Mouse (Mus musculus): ENCODE measurements around the gene Nrf1. TPM values are rescaled to one million over a fixed set of nuclear protein-coding genes. Genes with fewer than 3 reads are reported as not detected.

Gene Nrf1
- total RNA-seq, 2 experiments from 2014 or later: 13.8 to 19.4 TPM

DNA sequence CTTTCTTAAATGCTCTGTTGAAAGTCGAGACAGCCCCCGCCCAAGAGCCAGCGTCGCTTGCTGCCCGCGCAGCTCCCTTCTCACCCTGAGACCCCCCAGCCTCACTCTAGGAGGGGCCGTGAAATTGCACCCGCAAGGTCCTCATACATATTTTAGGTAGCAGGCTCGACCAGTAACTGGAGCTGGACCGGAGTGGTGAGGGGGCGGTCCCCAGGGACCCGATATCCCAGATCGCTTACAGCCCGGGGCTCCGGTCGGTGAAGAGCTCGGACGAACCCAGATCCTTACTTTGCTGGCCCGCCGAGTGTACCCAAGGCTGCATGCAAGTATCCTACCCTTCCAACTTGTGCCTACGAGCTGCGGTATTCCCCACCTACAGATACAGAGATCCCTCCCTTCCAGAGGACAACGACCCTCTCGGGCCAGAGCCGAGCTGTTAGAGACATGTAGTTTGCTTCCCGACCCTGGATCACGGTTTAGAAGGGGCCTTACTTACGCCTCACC lies 128.2 kb downstream of the Nrf1 start:
- DNase-seq: no peak

DNA sequence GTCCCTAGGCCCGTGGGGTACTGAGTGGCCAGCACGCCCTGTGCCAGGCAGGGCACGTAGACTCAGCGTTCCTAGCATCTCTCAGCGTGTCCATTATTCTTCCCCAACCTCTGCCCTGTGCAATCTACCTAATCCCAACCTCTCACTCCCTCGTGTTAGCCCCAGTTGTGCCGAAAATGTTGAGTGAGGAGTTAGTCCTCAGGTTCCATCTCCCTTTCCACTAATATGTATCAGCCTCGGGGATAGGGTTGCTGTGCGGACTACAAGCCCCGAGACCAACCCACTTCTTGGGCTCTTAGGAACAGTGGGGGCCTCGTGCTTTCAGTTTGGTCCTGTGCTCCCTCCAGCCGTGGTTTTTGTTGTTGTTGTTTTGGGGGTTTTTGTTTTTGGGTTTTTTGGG lies 128.7 kb downstream of the Nrf1 start:
- DNase-seq: no peak

DNA sequence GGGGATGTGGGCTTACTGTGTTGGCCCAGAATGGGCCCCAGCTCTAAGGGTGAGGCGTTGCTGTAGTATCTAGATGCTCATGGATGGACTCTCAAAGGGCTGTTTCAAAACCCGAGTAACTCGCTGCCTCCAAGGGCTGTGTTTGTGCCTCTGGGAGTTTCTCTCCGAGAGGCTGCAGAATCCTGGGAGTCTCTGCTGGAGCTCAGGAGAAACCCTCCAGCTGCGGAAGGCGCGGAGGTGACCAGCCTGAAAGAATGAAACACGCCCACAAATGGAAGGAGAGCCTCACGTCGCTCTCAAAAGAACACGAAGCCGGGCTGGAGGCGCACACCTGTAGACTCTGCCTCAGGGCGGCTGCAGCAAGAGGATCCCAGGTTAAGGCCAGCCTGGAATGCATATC lies 129.5 kb downstream of the Nrf1 start:
- DNase-seq: no peak

DNA sequence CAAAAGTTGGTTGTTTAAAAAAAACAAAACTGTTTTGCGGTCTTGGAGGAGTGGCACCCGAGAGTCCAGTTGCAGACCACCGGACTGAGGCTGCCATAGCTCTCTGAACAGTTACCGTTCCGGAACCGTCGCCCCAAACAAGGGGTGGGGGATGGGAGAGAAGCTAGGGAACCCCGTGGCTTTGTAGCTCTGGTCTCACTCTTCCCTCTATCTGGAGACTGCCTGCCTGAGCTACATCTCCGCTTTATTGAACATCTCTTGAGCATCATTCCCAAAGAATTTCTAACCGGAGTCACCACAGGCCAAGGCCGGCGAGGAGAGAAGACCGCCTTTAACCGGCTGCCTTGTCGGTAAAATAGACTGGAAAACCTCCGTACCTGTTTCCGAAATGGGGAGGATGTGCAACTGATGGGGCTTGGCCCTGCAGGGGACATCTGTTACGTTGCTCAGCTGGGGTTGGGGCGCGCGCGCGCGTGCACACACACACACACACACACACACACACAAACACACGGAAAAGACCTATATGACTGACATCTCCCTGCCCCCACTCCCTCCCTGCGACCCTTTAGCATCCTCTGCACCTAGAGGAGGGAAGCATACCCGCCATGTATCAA lies 130.3 kb downstream of the Nrf1 start:
- no peak for DNase-seq

DNA sequence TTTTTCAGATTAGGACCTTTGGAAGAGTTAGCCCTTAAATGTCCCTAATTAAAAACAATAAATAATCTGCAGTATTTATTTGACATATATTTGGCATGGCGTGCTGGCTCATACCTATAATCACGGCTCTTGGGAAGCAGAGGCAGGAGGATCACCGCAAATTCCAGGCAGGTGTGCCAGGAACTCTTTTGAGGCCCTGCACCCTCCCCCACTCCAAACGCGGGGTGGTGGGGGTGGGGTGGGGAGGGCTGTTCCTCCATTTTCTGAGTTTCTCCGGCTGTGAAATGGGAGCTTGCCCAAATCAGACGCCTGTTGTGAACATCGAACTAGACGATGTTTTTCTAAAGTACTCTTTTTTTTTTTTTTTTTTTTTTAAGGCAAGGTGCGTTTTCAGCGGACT lies 131.3 kb downstream of the Nrf1 start:
- DNase-seq: no peak

DNA sequence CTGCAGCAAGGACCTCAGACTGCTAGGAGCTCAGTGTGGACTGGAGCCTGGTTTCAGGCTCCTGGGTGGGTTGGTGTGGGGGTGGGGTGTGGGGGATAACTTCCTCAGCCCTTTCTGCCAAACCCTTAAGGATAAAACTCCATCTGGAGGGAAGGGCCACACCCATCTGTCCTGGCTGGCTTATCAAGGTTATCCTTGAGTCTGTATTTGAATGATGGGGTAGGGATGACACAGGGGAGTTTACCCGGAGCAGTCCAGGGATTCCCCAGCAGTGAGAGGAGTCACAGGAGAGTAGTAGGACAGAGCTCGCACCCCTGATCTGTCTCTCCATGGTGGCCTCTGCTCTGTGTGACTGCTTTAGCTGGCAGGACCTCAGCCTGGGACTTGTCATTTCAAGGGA lies 132.5 kb downstream of the Nrf1 start:
- no peak for DNase-seq

DNA sequence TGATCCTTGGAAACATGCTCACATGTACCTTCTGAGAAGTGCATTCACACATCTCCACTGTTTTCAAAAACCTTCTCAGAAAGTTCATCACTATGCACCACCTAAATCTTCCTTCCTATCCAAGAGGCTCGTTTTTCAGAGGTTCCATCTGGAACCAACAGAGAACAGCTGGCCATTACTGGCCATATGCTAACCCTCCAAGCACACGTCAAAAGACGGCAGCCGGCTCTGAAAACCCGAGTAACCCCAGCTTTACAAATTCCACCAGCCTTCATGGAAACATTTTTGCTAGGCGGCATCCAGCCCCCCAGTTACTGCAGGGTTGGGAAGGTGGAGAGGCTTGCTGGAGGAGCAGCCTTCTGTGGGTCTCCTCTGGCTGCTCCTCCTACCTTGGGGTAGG lies 134.2 kb downstream of the Nrf1 start:
- no peak for DNase-seq

DNA sequence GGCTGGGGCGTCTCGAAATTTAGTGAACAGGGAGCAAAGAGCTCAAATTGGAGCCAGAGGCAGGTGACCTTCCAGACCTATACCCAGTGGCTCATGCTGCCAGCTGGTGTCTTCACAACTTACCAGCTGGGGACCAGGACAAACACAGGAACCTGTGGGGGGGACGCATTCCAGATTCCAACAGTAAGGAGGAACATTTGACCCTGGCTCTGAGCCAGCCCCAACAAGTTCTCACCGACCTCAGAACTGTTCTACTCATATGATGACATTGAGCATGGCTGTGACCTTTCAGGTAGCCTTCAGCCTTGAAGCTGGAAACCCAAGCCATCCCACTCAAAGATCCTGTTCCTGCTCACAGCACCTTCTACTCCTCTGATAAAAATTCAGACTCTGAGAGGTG lies 135.8 kb downstream of the Nrf1 start:
- no peak for DNase-seq

DNA sequence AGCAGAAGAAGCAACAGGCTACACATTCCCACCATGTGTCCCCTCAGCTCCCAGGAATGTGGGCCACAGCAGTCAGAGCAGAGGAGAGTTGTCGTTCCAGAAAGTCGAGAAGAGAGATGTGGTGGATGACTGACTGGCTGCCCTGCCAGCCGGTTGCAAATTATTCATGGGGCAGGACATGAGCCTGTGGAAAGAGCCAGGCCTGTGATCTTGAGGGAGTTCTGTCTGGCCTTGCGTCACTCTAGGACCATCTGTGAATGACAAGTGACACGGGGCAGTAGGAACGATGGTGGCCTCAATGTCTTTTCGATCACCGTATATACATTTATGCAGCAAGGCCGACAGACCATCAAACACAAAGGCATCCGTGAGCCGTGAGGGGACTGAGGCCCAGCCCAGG lies 147.9 kb downstream of the Nrf1 start:
- no peak for DNase-seq

DNA sequence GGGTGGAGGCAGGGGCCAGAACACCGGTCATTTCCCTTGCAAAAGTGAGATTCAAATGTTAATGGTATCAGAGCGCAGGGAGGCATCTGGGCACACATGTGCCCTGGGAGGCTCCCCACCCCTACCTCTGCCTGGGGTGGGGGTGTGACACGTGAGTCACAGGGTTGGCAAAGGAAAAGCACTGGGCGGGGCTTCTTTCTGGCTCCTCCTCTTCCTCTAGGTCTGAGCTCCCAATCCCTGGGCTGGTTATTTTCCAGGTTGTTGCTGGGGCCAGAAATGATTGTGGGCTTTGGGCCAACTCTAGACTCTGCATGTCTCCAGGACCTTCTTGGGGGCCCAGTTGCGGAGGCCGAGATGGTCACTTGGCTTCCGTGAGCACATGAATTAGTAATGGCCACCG lies 148.4 kb downstream of the Nrf1 start:
- DNase-seq: no peak

Small RNAs within 50 kb of the gene (microRNA-seq; reads per million reads assigned to microRNA genes)
- gene Mir182: 31.4 to 42.3 reads per million in 2 experiments
- 23.2 to 36.6 reads per million in 2 experiments for gene Mir183
- gene Mir96: 0.64 to 1.5 reads per million in 2 experiments

Other genes with a start within 250 kb of the Nrf1 start
- gene Strip2, start 131.0 kb upstream of the Nrf1 start, total RNA-seq (2021): 1 to 10 TPM; 5.3 to 5.5 TPM

Data from gastrocnemius, postnatal 10 days (tissue).